Mouse (Mus musculus) megakaryocyte, embryonic 14.5 days (primary cell): Measurements from ENCODE around the gene Dock2.

Source experiments
- FLI1 ChIP-seq: IDR thresholded peaks from 2 replicates; pipeline ENCODE4 v1.6.1; 2012; ENCODE audit warnings: low read length, inconsistent platforms, mixed read lengths
- GATA1 ChIP-seq: IDR thresholded peaks from 3 replicates; pipeline ENCODE4 v1.6.1; 2012; ENCODE audit warnings: mixed read lengths, low read length, inconsistent platforms, borderline replicate concordance

DNA sequence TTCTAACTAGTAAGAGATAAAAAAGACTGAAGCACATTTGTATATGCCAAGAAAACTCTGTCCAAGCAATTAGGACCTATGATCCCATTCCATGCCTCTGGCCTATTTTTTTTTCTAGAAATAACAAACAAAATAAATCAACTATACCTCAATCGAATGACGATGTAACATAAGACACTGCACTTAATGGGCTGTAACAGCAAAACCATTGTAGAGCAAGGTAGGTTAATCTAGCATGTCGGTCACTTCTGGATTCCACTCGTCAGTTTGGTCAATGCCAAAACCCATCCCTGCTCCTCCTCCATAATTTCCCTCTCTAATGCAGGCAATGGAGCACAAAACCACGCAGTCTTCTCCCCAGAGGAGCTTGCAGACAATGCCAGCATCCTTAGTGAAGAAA, 70.3 kb downstream of the Dock2 start:
- no peak for TF ChIP-seq GATA1
- TF ChIP-seq FLI1: no peak
